Mouse (Mus musculus): Measurements from ENCODE around the gene Lrrc23. TPM values are rescaled to one million over a fixed set of nuclear protein-coding genes. Genes with fewer than 3 reads are reported as not detected.
A peak's percentile ranks its signal among the peaks of the same experiment; 100 is the strongest.

The Lrrc23 gene
- polyA plus RNA-seq, 1 experiment, result 0.41 TPM

DNA sequence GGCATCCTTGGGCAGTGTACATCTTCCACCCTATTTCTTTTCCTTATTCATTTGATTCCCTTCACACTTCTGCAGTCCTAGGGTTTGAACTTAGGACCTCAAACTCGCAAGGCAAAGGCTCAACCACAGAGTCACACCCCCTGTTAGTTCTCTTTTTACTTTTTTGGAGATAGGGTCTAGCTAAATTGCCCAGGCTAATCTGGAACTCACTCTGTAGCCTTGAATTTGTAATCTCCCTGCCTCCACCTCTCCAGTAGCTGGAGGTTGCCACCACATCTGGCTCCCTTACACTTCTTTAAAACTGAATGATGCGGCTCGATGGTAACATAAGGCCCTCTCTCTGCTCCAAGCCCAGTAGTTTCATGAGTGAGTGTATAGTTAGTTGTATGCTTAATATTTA is 45.1 kb downstream of the Lrrc23 start:
- Histone ChIP-seq H3K27ac (ENCODE audit: insufficient read depth, low read depth, low read length) (no peak overlapping the region), H3K4me3 (ENCODE audit: low read depth, low read length) (no peak overlapping the region), H3K4me1 (ENCODE audit: control insufficient read depth, insufficient read depth, insufficient read length, low read length) (peaks cover 11% of the 10 kb centered on the region), H3K27me3 (ENCODE audit: control insufficient read depth, insufficient read depth, low read length) (no peaks in the 10 kb centered on the region), H3K36me3 (ENCODE audit: control insufficient read depth, insufficient read depth, low read length) (peaks cover 2% of the 10 kb centered on the region; the same call in 1 of the 2 replicates)
- 91% methylated on average over 3 of the region's 3 CpGs for WGBS
- TF ChIP-seq POLR2A (IDR thresholded peaks at IDR 0.05; ENCODE audit: low read depth, low read length) (no peak), CTCF (IDR thresholded peaks at IDR 0.05; ENCODE audit: extremely low read depth, insufficient read length, insufficient replicate concordance, low read depth, low read length) (no peak)

DNA sequence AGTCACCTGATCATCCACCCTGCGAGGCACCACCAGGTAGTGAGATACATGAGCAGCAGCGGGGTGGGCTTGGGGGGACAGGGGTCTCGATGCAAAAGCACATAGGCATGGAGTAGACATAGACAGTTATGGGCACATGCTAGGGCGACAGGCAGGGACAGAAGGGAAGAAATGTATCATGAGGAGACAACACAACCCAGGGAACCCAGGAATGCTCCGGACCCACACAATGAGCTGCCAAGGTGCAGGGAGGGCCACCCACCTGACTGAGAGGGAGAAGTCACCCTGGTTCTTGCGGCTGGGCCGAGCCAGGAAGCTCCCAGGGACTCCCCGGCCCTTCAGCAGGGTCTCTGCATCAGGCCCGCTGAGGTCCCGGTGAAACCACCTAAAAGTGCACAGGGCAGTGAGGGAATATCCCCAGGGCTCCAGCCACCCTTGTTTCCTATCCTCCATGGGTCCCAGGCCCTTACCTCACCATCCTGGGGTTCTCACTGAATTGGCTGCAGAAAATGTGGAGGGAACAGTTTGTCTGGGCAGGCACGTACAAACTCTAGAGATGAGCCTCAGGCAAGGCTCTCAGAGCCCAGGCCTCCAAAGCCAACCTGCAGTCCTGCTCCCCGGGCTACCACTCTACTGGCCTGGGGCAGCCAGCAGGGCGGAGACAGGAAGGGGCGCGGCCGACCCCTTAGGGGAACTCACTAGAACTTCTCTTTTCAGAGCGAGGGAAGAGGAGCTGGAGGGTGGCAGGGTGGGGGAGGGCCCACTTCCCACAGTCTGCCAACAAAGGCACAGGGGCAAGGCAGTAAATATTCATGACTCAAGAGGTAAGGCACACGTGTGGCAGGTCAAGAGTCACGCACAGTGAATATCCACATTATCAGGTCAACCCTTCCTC is 46.8 kb downstream of the Lrrc23 start:
- peak overlapping the region; percentile 84 for H3K27ac ChIP-seq (ENCODE audit: insufficient read depth, low read depth, low read length)
- no peaks in the 10 kb centered on the region for H3K27me3 ChIP-seq (ENCODE audit: control insufficient read depth, insufficient read depth, low read length)
- peaks cover 5% of the 10 kb centered on the region; the same call in 1 of the 2 replicates for H3K36me3 ChIP-seq (ENCODE audit: control insufficient read depth, insufficient read depth, low read length)
- H3K4me1 ChIP-seq (ENCODE audit: control insufficient read depth, insufficient read depth, insufficient read length, low read length), result peaks cover 13% of the 10 kb centered on the region
- H3K4me3 ChIP-seq (ENCODE audit: low read depth, low read length), result peak overlapping the region; percentile 60
- TF ChIP-seq POLR2A (IDR thresholded peaks at IDR 0.05; ENCODE audit: low read depth, low read length) (peak; percentile 45; the same call in 1 of the 2 replicates), CTCF (IDR thresholded peaks at IDR 0.05; ENCODE audit: extremely low read depth, insufficient read length, insufficient replicate concordance, low read depth, low read length) (no peak)
- 56% methylated on average over 19 of the region's 19 CpGs for WGBS

DNA sequence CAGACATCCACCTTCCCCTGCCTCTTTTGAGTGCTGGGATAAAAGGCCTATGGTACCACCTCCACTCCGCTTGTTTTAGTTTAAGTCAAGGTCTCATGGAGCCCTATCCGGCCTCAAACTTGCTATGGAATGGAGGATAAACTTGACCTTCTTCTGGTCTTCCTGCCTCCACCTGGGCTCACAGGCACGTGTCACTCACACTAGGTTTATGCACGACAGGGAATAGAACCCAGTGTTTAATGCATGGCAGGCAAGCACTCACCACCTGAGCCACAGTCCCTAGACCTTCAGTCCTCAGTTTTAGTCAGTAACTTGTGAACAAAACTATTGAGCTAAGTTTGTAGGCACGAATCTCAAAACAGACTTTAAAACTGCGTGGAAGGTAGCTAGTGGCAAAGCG is 48.5 kb downstream of the Lrrc23 start:
- Histone ChIP-seq H3K4me3 (ENCODE audit: low read depth, low read length) (no peak overlapping the region), H3K4me1 (ENCODE audit: control insufficient read depth, insufficient read depth, insufficient read length, low read length) (peaks cover 15% of the 10 kb centered on the region), H3K36me3 (ENCODE audit: control insufficient read depth, insufficient read depth, low read length) (peaks cover 9% of the 10 kb centered on the region; the same call in 1 of the 2 replicates), H3K27ac (ENCODE audit: insufficient read depth, low read depth, low read length) (peak overlapping the region; percentile 20; the same call in 1 of the 2 replicates), H3K27me3 (ENCODE audit: control insufficient read depth, insufficient read depth, low read length) (no peaks in the 10 kb centered on the region)
- TF ChIP-seq CTCF (IDR thresholded peaks at IDR 0.05; ENCODE audit: extremely low read depth, insufficient read length, insufficient replicate concordance, low read depth, low read length), result no peak
- TF ChIP-seq POLR2A (IDR thresholded peaks at IDR 0.05; ENCODE audit: low read depth, low read length), result no peak
- WGBS, result 84% methylated on average over 7 of the region's 7 CpGs

DNA sequence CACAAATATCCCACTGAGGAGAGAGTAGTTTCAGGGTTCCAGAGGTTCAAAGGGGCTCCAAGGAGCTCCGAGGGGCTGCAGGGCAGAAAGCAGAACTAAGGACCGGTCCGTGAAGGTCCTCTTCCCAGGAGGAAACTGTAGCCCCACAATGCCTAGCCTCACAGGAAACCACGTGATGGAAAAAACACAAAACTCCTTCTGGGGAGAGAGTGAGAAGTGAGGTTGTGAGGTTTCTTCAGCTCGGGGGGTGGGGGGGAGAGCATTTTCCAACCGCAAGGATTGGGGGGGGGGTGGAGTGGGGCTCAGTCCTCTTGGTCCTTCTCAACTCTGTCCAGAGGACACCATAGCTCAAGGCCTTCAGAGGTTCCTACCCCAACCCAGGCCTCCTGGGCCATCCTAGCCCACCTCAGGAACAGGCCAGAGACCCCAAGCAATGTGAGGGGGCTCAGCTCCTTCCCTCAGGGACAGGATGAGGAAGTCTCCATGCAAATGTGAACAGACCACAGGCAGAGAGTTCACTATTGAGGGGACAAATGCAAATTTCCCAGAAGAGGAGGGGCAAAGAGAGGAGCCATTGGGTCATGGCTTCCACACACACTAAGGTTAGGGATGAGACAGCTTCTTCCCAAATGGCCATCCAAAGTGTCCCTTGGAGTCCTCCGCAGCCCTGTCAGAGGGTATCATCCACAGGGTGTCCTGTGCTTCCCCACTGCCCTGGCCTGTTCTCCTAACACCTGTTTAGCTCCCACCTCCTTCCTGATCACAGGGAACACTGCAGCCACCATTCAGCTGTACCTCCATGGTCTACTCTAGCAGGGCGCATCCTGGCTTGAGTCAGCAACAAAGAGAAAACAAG is 49.4 kb downstream of the Lrrc23 start:
- peaks cover 15% of the 10 kb centered on the region for H3K4me1 ChIP-seq (ENCODE audit: control insufficient read depth, insufficient read depth, insufficient read length, low read length)
- TF ChIP-seq POLR2A (IDR thresholded peaks at IDR 0.05; ENCODE audit: low read depth, low read length) (no peak), CTCF (IDR thresholded peaks at IDR 0.05; ENCODE audit: extremely low read depth, insufficient read length, insufficient replicate concordance, low read depth, low read length) (no peak)
- peaks cover 12% of the 10 kb centered on the region; the same call in 1 of the 2 replicates for H3K36me3 ChIP-seq (ENCODE audit: control insufficient read depth, insufficient read depth, low read length)
- no peaks in the 10 kb centered on the region for H3K27me3 ChIP-seq (ENCODE audit: control insufficient read depth, insufficient read depth, low read length)
- peak overlapping the region; percentile 35 for H3K4me3 ChIP-seq (ENCODE audit: low read depth, low read length)
- 85% methylated on average over 8 of the region's 8 CpGs for WGBS
- peak overlapping the region; percentile 72 for H3K27ac ChIP-seq (ENCODE audit: insufficient read depth, low read depth, low read length)

DNA sequence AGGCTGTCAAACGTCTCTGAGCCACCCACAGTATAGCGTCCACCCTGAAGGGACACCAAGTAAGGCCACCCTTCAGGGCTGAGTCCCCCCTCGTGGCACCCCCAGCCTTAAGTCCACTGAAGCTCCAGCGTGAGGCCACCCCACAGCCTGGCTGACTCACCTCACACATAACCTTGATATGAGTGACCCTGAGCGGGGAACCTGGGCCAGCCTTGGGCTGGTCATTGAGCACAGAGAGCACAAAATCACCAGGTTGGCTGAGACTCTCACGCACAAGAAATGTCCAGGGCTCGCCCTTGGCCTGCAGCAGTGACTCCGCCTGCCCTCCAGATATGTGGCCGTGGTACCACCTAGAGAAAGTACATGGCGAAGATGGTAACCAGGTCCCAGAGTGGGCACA is 50.9 kb downstream of the Lrrc23 start:
- no peak for TF ChIP-seq CTCF (IDR thresholded peaks at IDR 0.05; ENCODE audit: extremely low read depth, insufficient read length, insufficient replicate concordance, low read depth, low read length)
- TF ChIP-seq POLR2A (IDR thresholded peaks at IDR 0.05; ENCODE audit: low read depth, low read length), result no peak
- WGBS, result 89% methylated on average over 10 of the region's 10 CpGs
- Histone ChIP-seq H3K4me3 (ENCODE audit: low read depth, low read length) (no peak overlapping the region), H3K36me3 (ENCODE audit: control insufficient read depth, insufficient read depth, low read length) (peaks cover 22% of the 10 kb centered on the region; the same call in 1 of the 2 replicates), H3K4me1 (ENCODE audit: control insufficient read depth, insufficient read depth, insufficient read length, low read length) (peaks cover 20% of the 10 kb centered on the region), H3K27me3 (ENCODE audit: control insufficient read depth, insufficient read depth, low read length) (no peaks in the 10 kb centered on the region), H3K27ac (ENCODE audit: insufficient read depth, low read depth, low read length) (no peak overlapping the region)

DNA sequence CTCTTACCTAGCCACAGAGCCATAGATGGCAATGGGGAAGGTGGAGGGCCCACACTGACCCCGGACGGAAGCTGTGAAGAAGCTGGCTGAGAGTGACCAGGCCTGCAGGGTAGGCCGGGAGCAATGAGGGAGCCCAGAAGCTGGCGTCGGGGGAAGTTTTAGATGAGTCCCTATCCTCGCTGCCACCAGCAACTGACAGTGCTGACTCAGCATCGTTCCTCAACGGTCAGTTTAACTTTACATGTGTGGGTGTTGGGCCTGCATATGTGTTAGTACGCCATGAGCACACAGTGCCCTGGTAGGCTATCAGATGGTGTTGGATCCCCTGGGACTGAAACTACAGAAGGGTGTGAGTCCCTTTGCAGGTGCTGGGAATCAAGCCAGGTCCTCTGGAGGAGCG is 55.1 kb downstream of the Lrrc23 start:
- no peaks in the 10 kb centered on the region for H3K27me3 ChIP-seq (ENCODE audit: control insufficient read depth, insufficient read depth, low read length)
- H3K4me3 ChIP-seq (ENCODE audit: low read depth, low read length), result no peak overlapping the region
- TF ChIP-seq POLR2A (IDR thresholded peaks at IDR 0.05; ENCODE audit: low read depth, low read length) (no peak), CTCF (IDR thresholded peaks at IDR 0.05; ENCODE audit: extremely low read depth, insufficient read length, insufficient replicate concordance, low read depth, low read length) (no peak)
- 0 out of 2 replicates have a peak overlapping the region, but pooled peaks have one; percentile 13 for H3K27ac ChIP-seq (ENCODE audit: insufficient read depth, low read depth, low read length)
- peaks cover 20% of the 10 kb centered on the region; the same call in 1 of the 2 replicates for H3K36me3 ChIP-seq (ENCODE audit: control insufficient read depth, insufficient read depth, low read length)
- WGBS, result 90% methylated on average over 10 of the region's 10 CpGs
- H3K4me1 ChIP-seq (ENCODE audit: control insufficient read depth, insufficient read depth, insufficient read length, low read length), result peaks cover 30% of the 10 kb centered on the region
